ENCODE assay signal across 8 mouse cellular contexts in the genomic region with DNA sequence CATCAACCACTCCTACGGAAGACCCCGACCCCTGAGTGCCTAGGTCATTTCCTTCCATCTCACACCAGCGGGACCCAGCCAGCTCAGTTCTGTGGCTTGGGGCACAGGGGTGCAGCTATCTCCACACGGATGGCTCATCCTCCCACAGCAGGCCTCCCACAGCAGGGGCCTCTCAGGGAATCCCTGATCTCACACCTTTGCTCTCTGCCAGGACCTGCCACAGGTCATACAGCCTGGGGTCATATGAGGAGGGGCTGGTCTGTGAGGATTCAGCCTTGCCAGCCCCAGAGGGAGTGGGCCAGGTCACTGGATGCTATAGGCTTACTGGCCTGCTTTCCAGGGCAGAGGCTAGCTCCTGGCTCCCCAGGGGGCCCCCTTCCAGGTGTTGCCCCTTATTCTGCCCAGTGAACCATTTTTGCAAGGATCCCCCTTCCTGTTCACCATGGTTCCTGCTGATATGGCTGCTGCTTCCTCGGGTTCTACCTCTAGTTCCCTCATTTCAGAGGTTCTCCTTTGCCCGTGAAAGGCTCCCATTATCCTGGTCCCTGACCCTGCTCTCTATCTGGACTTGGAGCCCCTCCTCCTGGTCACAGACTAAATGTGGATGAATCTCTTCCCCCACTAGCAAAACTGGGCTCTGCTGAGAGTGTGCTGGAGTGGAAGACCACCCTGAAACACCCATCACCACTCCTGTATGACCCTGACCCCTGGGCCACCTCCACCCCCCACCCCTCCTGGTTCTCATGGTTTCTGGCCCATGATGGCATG. TPM values are rescaled to one million over a fixed set of nuclear protein-coding genes. Genes with fewer than 3 reads are reported as not detected.
DNase-seq lines count a peak whose midpoint lies in the region; ATAC-seq and TF ChIP-seq lines count a peak whose summit lies in the region.

No protein-coding gene starts in this region.

- no peaks in the 10 kb centered on the region for H3K9me3 ChIP-seq in kidney, embryonic 14.5 days (ENCODE audit: control insufficient read depth, low read length)
- no peaks in the 10 kb centered on the region for H3K9me3 ChIP-seq in embryonic facial prominence, embryonic 11.5 days (replicated peaks; ENCODE audit: control insufficient read depth, low read length)
- H3K9me3 ChIP-seq in midbrain, postnatal 0 days (ENCODE audit: low read length) = no peaks in the 10 kb centered on the region

- ATAC-seq in kidney, embryonic 14.5 days (ENCODE audit: low FRiP score, low TSS enrichment) = no peak
- ATAC-seq in embryonic facial prominence, embryonic 11.5 days (replicated peaks; ENCODE audit: insufficient number of reproducible peaks, low FRiP score, low TSS enrichment, low read depth) = no peak
- peak; percentile 6; the same call in 1 of the 2 replicates for ATAC-seq in midbrain, postnatal 0 days (ENCODE audit: low FRiP score)

- H3K4me1 ChIP-seq in kidney, embryonic 14.5 days (ENCODE audit: control insufficient read depth, insufficient read depth, low read length) = peaks cover 28% of the 10 kb centered on the region
- H3K4me1 ChIP-seq in embryonic facial prominence, embryonic 11.5 days (ENCODE audit: control insufficient read depth, insufficient read depth, low read length) = peaks cover 3% of the 10 kb centered on the region
- H3K4me1 ChIP-seq in midbrain, postnatal 0 days (ENCODE audit: insufficient read depth, low read length) = peaks cover 22% of the 10 kb centered on the region; the same call in 1 of the 2 replicates

- H3K4me3 ChIP-seq in kidney, embryonic 14.5 days (ENCODE audit: low read length) = peak overlapping the region; percentile 99
- peak overlapping the region; percentile 100 for H3K4me3 ChIP-seq in embryonic facial prominence, embryonic 11.5 days (ENCODE audit: low read depth, low read length)
- peak overlapping the region; percentile 91 for H3K4me3 ChIP-seq in midbrain, postnatal 0 days (ENCODE audit: low read depth, low read length)

- H3K36me3 ChIP-seq in kidney, embryonic 14.5 days (ENCODE audit: control insufficient read depth, insufficient read depth, low read length) = 0 out of 2 replicates have a peak, but pooled peaks cover 4% of the 10 kb centered on the region
- H3K36me3 ChIP-seq in embryonic facial prominence, embryonic 11.5 days (replicated peaks; ENCODE audit: control insufficient read depth, insufficient read depth, low read depth, low read length) = no peaks in the 10 kb centered on the region; the same call in 1 of the 2 replicates
- H3K36me3 ChIP-seq in midbrain, postnatal 0 days (ENCODE audit: insufficient read depth, low read length) = peaks cover 4% of the 10 kb centered on the region; the same call in 1 of the 2 replicates

- WGBS in kidney, embryonic 14.5 days = 18% methylated on average over 6 of the region's 6 CpGs
- WGBS in embryonic facial prominence, embryonic 11.5 days = 29% methylated on average over 6 of the region's 6 CpGs
- 38% methylated on average over 6 of the region's 6 CpGs for WGBS in midbrain, postnatal 0 days

- H3K27ac ChIP-seq in kidney, embryonic 14.5 days (ENCODE audit: low read depth, low read length) = no peak overlapping the region
- no peak overlapping the region for H3K27ac ChIP-seq in embryonic facial prominence, embryonic 11.5 days (replicated peaks; ENCODE audit: low read depth, low read length)
- no peak overlapping the region for H3K27ac ChIP-seq in midbrain, postnatal 0 days (ENCODE audit: low read depth, low read length)

- no peak for DNase-seq in kidney, adult 11 months
- DNase-seq in embryonic facial prominence, embryonic 11.5 days (ENCODE audit: low spot score) = no peak
- DNase-seq in induced T-regulatory cell, adult 2 months (ENCODE audit: low read depth) = peak; percentile 40
- no peak for DNase-seq in midbrain, postnatal 0 days (ENCODE audit: low spot score)
- DNase-seq in layer of hippocampus, postnatal 36 days = no peak
- no peak for DNase-seq in right cerebral cortex, postnatal 36 days (ENCODE audit: low spot score in 2 of 2)
- no peak for DNase-seq in left cerebral cortex, postnatal 4 days

- peak overlapping the region; percentile 99 for H3K9ac ChIP-seq in kidney, embryonic 14.5 days (ENCODE audit: low read depth, low read length)
- peak overlapping the region; percentile 99 for H3K9ac ChIP-seq in embryonic facial prominence, embryonic 11.5 days (replicated peaks; ENCODE audit: low read length)
- peak overlapping the region; percentile 92 for H3K9ac ChIP-seq in midbrain, postnatal 0 days (replicated peaks; ENCODE audit: low read length, poor library complexity, severe bottlenecking)

- intact Hi-C loops in left cerebral cortex, postnatal 4 days (cut with DNase I) = no loop called here

- peak overlapping the region; percentile 69 for H3K4me2 ChIP-seq in kidney, embryonic 14.5 days (replicated peaks; ENCODE audit: low read depth, low read length)
- peak overlapping the region; percentile 91 for H3K4me2 ChIP-seq in embryonic facial prominence, embryonic 11.5 days (ENCODE audit: low read depth, low read length)
- peak overlapping the region; percentile 98 for H3K4me2 ChIP-seq in midbrain, postnatal 0 days (ENCODE audit: low read depth, low read length, poor library complexity, severe bottlenecking)

- H3K27me3 ChIP-seq in kidney, embryonic 14.5 days (ENCODE audit: control insufficient read depth, insufficient read depth, low read length) = no peaks in the 10 kb centered on the region
- H3K27me3 ChIP-seq in embryonic facial prominence, embryonic 11.5 days (ENCODE audit: control insufficient read depth, insufficient read depth, low read length) = no peaks in the 10 kb centered on the region
- no peaks in the 10 kb centered on the region for H3K27me3 ChIP-seq in midbrain, postnatal 0 days (ENCODE audit: insufficient read depth, low read length)

- no peak for TF ChIP-seq CTCF in midbrain, postnatal 0 days (IDR thresholded peaks at IDR 0.05)

RNA-seq across cellular contexts. Expression of gene Mta1, which starts 1.6 kb away (rescaled TPM):
- polyA plus RNA-seq in kidney, embryonic 14.5 days (2014; fragmentation: Nextera tagmentation; extraction: Ambion mirVana) = 23.0 and 26.2 TPM in 2 replicates
- 18.7 and 20.7 TPM in 2 replicates for polyA plus RNA-seq in embryonic facial prominence, embryonic 11.5 days (2014; fragmentation: Nextera tagmentation; extraction: Ambion mirVana)
- 48.3 and 55.2 TPM in 2 replicates for total RNA-seq in midbrain, postnatal 0 days (2014; rRNA removed)
- polyA plus RNA-seq in midbrain, postnatal 0 days (2015; fragmentation: Nextera tagmentation; extraction: Ambion mirVana) = 15.3 and 16.8 TPM in 2 replicates
- total RNA-seq in layer of hippocampus, postnatal 36 days (2021) = 10 to 100 TPM; 69.1 to 77.8 TPM
- 100 to 1,000 TPM; 103 to 105 TPM for total RNA-seq in left cerebral cortex, postnatal 4 days (2021)

RNA-seq across cellular contexts. Expression of gene Tex22, which starts 25.4 kb away (rescaled TPM):
- polyA plus RNA-seq in kidney, embryonic 14.5 days (2014; fragmentation: Nextera tagmentation; extraction: Ambion mirVana) = not detected in 2 replicates
- not detected in 2 replicates for polyA plus RNA-seq in embryonic facial prominence, embryonic 11.5 days (2014; fragmentation: Nextera tagmentation; extraction: Ambion mirVana)
- total RNA-seq in midbrain, postnatal 0 days (2014; rRNA removed) = 0.85 and 2.2 TPM in 2 replicates
- polyA plus RNA-seq in midbrain, postnatal 0 days (2015; fragmentation: Nextera tagmentation; extraction: Ambion mirVana) = 0.15 TPM in 1 of 2 replicates, not detected in the other
- under 1 TPM; 0.27 to 0.46 TPM for total RNA-seq in layer of hippocampus, postnatal 36 days (2021)
- total RNA-seq in left cerebral cortex, postnatal 4 days (2021) = under 1 TPM; 0.40 to 0.74 TPM

RNA-seq across cellular contexts. Expression of gene Crip2, which starts 40.4 kb away (rescaled TPM):
- 162 and 174 TPM in 2 replicates for polyA plus RNA-seq in kidney, embryonic 14.5 days (2014; fragmentation: Nextera tagmentation; extraction: Ambion mirVana)
- polyA plus RNA-seq in embryonic facial prominence, embryonic 11.5 days (2014; fragmentation: Nextera tagmentation; extraction: Ambion mirVana) = 72.7 and 83.3 TPM in 2 replicates
- total RNA-seq in midbrain, postnatal 0 days (2014; rRNA removed) = 147 and 185 TPM in 2 replicates
- 317 and 336 TPM in 2 replicates for polyA plus RNA-seq in midbrain, postnatal 0 days (2015; fragmentation: Nextera tagmentation; extraction: Ambion mirVana)
- 10 to 100 TPM; 93.0 to 95.4 TPM for total RNA-seq in layer of hippocampus, postnatal 36 days (2021)
- total RNA-seq in left cerebral cortex, postnatal 4 days (2021) = 100 to 1,000 TPM; 306 to 334 TPM

RNA-seq across cellular contexts. Expression of gene Crip1, which starts 46.5 kb away (rescaled TPM):
- 194 and 281 TPM in 2 replicates for polyA plus RNA-seq in kidney, embryonic 14.5 days (2014; fragmentation: Nextera tagmentation; extraction: Ambion mirVana)
- 63.5 and 72.1 TPM in 2 replicates for polyA plus RNA-seq in embryonic facial prominence, embryonic 11.5 days (2014; fragmentation: Nextera tagmentation; extraction: Ambion mirVana)
- total RNA-seq in midbrain, postnatal 0 days (2014; rRNA removed) = 2.5 and 3.9 TPM in 2 replicates
- polyA plus RNA-seq in midbrain, postnatal 0 days (2015; fragmentation: Nextera tagmentation; extraction: Ambion mirVana) = 25.0 and 26.0 TPM in 2 replicates
- 10 to 100 TPM in 1 of 2 experiments, 1 to 10 TPM in 1; 8.9 to 12.6 TPM for total RNA-seq in layer of hippocampus, postnatal 36 days (2021)
- 10 to 100 TPM; 14.9 to 16.3 TPM for total RNA-seq in left cerebral cortex, postnatal 4 days (2021)

RNA-seq across cellular contexts. Expression of gene Tedc1, which starts 56.6 kb away (rescaled TPM):
- 33.0 and 37.4 TPM in 2 replicates for polyA plus RNA-seq in kidney, embryonic 14.5 days (2014; fragmentation: Nextera tagmentation; extraction: Ambion mirVana)
- polyA plus RNA-seq in embryonic facial prominence, embryonic 11.5 days (2014; fragmentation: Nextera tagmentation; extraction: Ambion mirVana) = 26.4 and 27.4 TPM in 2 replicates
- 4.3 and 17.0 TPM in 2 replicates for total RNA-seq in midbrain, postnatal 0 days (2014; rRNA removed)
- 8.8 and 8.9 TPM in 2 replicates for polyA plus RNA-seq in midbrain, postnatal 0 days (2015; fragmentation: Nextera tagmentation; extraction: Ambion mirVana)
- total RNA-seq in layer of hippocampus, postnatal 36 days (2021) = 1 to 10 TPM in 1 of 2 experiments, under 1 TPM in 1; 0.82 to 1.5 TPM
- 1 to 10 TPM; 5.6 to 5.7 TPM for total RNA-seq in left cerebral cortex, postnatal 4 days (2021)
